Mouse (Mus musculus): ENCODE measurements around the gene S1pr5.

- no peak for TF ChIP-seq CTCF (IDR thresholded peaks at IDR 0.05; ENCODE audit: low read depth, low read length)
- no peak for TF ChIP-seq POLR2A (IDR thresholded peaks at IDR 0.05; ENCODE audit: borderline replicate concordance, low read depth, low read length)
Observed at GRCm38 (mm10) chr9:21197981-21198380, 50.3 kb downstream of the S1pr5 start.

Measured in bone marrow macrophage, adult 2 months (primary cell).